Comparison of ENCODE assay signal across 14 mouse cellular contexts in the genomic region with DNA sequence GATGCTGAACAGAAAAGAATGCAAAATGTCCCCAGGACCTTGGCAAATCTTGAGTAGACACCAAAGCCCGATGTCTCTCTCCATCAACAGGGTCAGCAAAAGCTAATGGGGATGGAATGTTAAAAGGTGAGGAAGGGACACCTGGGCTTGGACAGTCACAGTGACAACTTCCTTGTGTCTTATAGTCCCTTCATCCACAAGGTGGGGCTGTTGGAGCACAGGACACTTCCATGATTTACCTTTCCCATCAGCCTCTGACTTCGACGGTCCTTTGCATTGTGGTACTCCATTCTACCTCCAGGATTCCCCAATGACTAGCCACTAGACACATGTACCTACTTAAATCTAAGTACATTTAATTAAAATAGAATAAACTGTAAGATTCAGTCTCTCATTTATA. TPM values are rescaled to one million over a fixed set of nuclear protein-coding genes. Genes with fewer than 3 reads are reported as not detected.
DNase-seq lines count a peak whose midpoint lies in the region; ATAC-seq and TF ChIP-seq lines count a peak whose summit lies in the region.
"Had no signal": no experiment of that assay in that cellular context is flagged by ENCODE, and none has a peak within 500 bp of the region (broad histone marks: within the 10 kb centered on the region; RNA-seq: fewer than 3 reads in every experiment).

No protein-coding gene starts in this region.

- H3K4me3 ChIP-seq in hindbrain, postnatal 0 days (ENCODE audit: low read length), result no peak overlapping the region
- no peak overlapping the region for H3K4me3 ChIP-seq in hindbrain, embryonic 13.5 days
- H3K4me3 ChIP-seq in testis, adult 2 months (ENCODE audit: control insufficient read depth, low read depth, low read length), result no peak overlapping the region
- H3K4me3 ChIP-seq in cortical plate, adult 2 months (ENCODE audit: insufficient read depth, low read length), result no peak overlapping the region
- H3K4me3 ChIP-seq: intestine, embryonic 15.5 days; lung, embryonic 15.5 days had no signal

- no peak overlapping the region for H3K4me2 ChIP-seq in hindbrain, postnatal 0 days (ENCODE audit: low read depth, low read length)
- H3K4me2 ChIP-seq in hindbrain, embryonic 13.5 days, result no peak overlapping the region
- H3K4me2 ChIP-seq: intestine, embryonic 15.5 days; lung, embryonic 15.5 days had no signal

- ATAC-seq in hindbrain, postnatal 0 days, result peak; percentile 29; the same call in 1 of the 2 replicates
- ATAC-seq in hindbrain, embryonic 13.5 days (ENCODE audit: low FRiP score), result no peak
- ATAC-seq: intestine, embryonic 15.5 days had no signal

- no peak for TF ChIP-seq POLR2A in testis, adult 2 months (IDR thresholded peaks at IDR 0.05; ENCODE audit: control insufficient read depth, low read depth, low read length)
- no peak for TF ChIP-seq POLR2A in cortical plate, adult 2 months (IDR thresholded peaks at IDR 0.05; ENCODE audit: extremely low read depth, insufficient read depth, low read length)

- no peaks in the 10 kb centered on the region for H3K4me1 ChIP-seq in hindbrain, postnatal 0 days (ENCODE audit: insufficient read depth, low read length)
- no peaks in the 10 kb centered on the region for H3K4me1 ChIP-seq in hindbrain, embryonic 13.5 days (replicated peaks)
- H3K4me1 ChIP-seq in testis, adult 2 months (ENCODE audit: control insufficient read depth, insufficient read depth, low read length), result no peaks in the 10 kb centered on the region
- no peaks in the 10 kb centered on the region for H3K4me1 ChIP-seq in cortical plate, adult 2 months (ENCODE audit: control insufficient read depth, insufficient read depth, low read length)
- H3K4me1 ChIP-seq: intestine, embryonic 15.5 days; lung, embryonic 15.5 days had no signal

- peak; percentile 35 for DNase-seq in hindbrain, postnatal 0 days (ENCODE audit: low spot score)
- DNase-seq in testis, postnatal 10 days (ENCODE audit: low spot score), result no peak
- DNase-seq in thymus, postnatal 25 days, result peak; percentile 26
- DNase-seq in layer of hippocampus, postnatal 14 days (ENCODE audit: low spot score in 2 of 2), result no peak
- DNase-seq in cerebellum, postnatal 36 days, result no peak
- DNase-seq: right cerebral cortex, postnatal 14 days had no signal

- WGBS in hindbrain, postnatal 0 days, result 56% methylated on average over 3 of the region's 3 CpGs
- 70% methylated on average over 3 of the region's 3 CpGs for WGBS in hindbrain, embryonic 13.5 days

- H3K9me3 ChIP-seq in hindbrain, postnatal 0 days (ENCODE audit: low read length), result no peaks in the 10 kb centered on the region
- no peaks in the 10 kb centered on the region for H3K9me3 ChIP-seq in hindbrain, embryonic 13.5 days
- H3K9me3 ChIP-seq: G1E; intestine, embryonic 15.5 days; lung, embryonic 15.5 days had no signal

- H3K27ac ChIP-seq in hindbrain, postnatal 0 days, result no peak overlapping the region
- H3K27ac ChIP-seq in hindbrain, embryonic 13.5 days, result no peak overlapping the region
- no peak overlapping the region for H3K27ac ChIP-seq in testis, adult 2 months (ENCODE audit: control insufficient read depth, insufficient read depth, low read depth, low read length)
- H3K27ac ChIP-seq in cortical plate, adult 2 months (ENCODE audit: insufficient read depth, low read length), result no peak overlapping the region
- H3K27ac ChIP-seq: intestine, embryonic 15.5 days; lung, embryonic 15.5 days had no signal

- H3K27me3 ChIP-seq in hindbrain, postnatal 0 days (ENCODE audit: insufficient read depth, low read length), result no peaks in the 10 kb centered on the region
- no peaks in the 10 kb centered on the region for H3K27me3 ChIP-seq in hindbrain, embryonic 13.5 days
- no peaks in the 10 kb centered on the region for H3K27me3 ChIP-seq in testis, adult 2 months (ENCODE audit: control insufficient read depth, insufficient read depth, low read length)
- H3K27me3 ChIP-seq: intestine, embryonic 15.5 days; lung, embryonic 15.5 days had no signal

- TF ChIP-seq CTCF in hindbrain, postnatal 0 days (IDR thresholded peaks at IDR 0.05; ENCODE audit: low read depth), result peak; percentile 60
- TF ChIP-seq CTCF in testis, adult 2 months (IDR thresholded peaks at IDR 0.05; ENCODE audit: control insufficient read depth, insufficient read depth, insufficient replicate concordance, low read depth, low read length), result peak; percentile 10; the same call in 1 of the 2 replicates
- peak; percentile 34; the same call in 1 of the 2 replicates for TF ChIP-seq CTCF in cortical plate, adult 2 months (IDR thresholded peaks at IDR 0.05; ENCODE audit: extremely low read depth, insufficient read depth, low read length)

- H3K9ac ChIP-seq in hindbrain, postnatal 0 days (replicated peaks; ENCODE audit: low read length), result no peak overlapping the region
- no peak overlapping the region for H3K9ac ChIP-seq in hindbrain, embryonic 13.5 days
- H3K9ac ChIP-seq: intestine, embryonic 15.5 days; lung, embryonic 15.5 days had no signal

- H3K36me3 ChIP-seq in hindbrain, postnatal 0 days (ENCODE audit: insufficient read depth, low read length), result peaks cover 30% of the 10 kb centered on the region
- peaks cover 55% of the 10 kb centered on the region for H3K36me3 ChIP-seq in hindbrain, embryonic 13.5 days
- H3K36me3 ChIP-seq in testis, adult 2 months (ENCODE audit: control insufficient read depth, insufficient read depth, low read length), result peaks cover 3% of the 10 kb centered on the region
- H3K36me3 ChIP-seq: intestine, embryonic 15.5 days had no signal

RNA-seq across cellular contexts. Expression of gene Them5, which starts 13.2 kb away (rescaled TPM):
- total RNA-seq in hindbrain, postnatal 0 days (2014; rRNA removed), result not detected in 2 replicates
- polyA plus RNA-seq in hindbrain, postnatal 0 days (2015; fragmentation: Nextera tagmentation; extraction: Ambion mirVana), result 0.11 TPM in 1 of 2 replicates, not detected in the other
- polyA plus RNA-seq in hindbrain, embryonic 13.5 days (2015; fragmentation: Nextera tagmentation; extraction: Ambion mirVana), result 0.13 TPM in 1 of 2 replicates, not detected in the other
- polyA plus RNA-seq in testis, adult 2 months (2012; rRNA removed), result 0.11 TPM in 1 of 2 replicates, not detected in the other
- not detected in 2 replicates for polyA plus RNA-seq in cortical plate, adult 2 months (2012; rRNA removed)
- not detected for total RNA-seq in layer of hippocampus, postnatal 14 days (2021)
- total RNA-seq: left cerebral cortex, adult 18-20 months had no signal
- polyA plus RNA-seq: G1E; intestine, embryonic 15.5 days had no signal

RNA-seq across cellular contexts. Expression of gene Them4, which starts 18.8 kb away (rescaled TPM):
- 14.6 and 16.4 TPM in 2 replicates for total RNA-seq in hindbrain, postnatal 0 days (2014; rRNA removed)
- 66.7 and 66.9 TPM in 2 replicates for polyA plus RNA-seq in hindbrain, postnatal 0 days (2015; fragmentation: Nextera tagmentation; extraction: Ambion mirVana)
- 41.0 and 41.5 TPM in 2 replicates for polyA plus RNA-seq in hindbrain, embryonic 13.5 days (2015; fragmentation: Nextera tagmentation; extraction: Ambion mirVana)
- 7.3 and 9.0 TPM in 2 replicates for polyA plus RNA-seq in testis, adult 2 months (2012; rRNA removed)
- polyA plus RNA-seq in cortical plate, adult 2 months (2012; rRNA removed), result 19.3 and 22.3 TPM in 2 replicates
- total RNA-seq in layer of hippocampus, postnatal 14 days (2021), result 10 to 100 TPM; 25.0 to 30.5 TPM

RNA-seq across cellular contexts. Expression of gene C2cd4d, which starts 33.6 kb away (rescaled TPM):
- total RNA-seq in hindbrain, postnatal 0 days (2014; rRNA removed), result 1.8 and 2.6 TPM in 2 replicates
- 1.3 and 2.2 TPM in 2 replicates for polyA plus RNA-seq in hindbrain, postnatal 0 days (2015; fragmentation: Nextera tagmentation; extraction: Ambion mirVana)
- polyA plus RNA-seq in hindbrain, embryonic 13.5 days (2015; fragmentation: Nextera tagmentation; extraction: Ambion mirVana), result 1.7 and 1.8 TPM in 2 replicates
- 0.23 and 0.41 TPM in 2 replicates for polyA plus RNA-seq in testis, adult 2 months (2012; rRNA removed)
- polyA plus RNA-seq in cortical plate, adult 2 months (2012; rRNA removed), result 0.61 and 0.70 TPM in 2 replicates
- under 1 TPM; 0.48 TPM for total RNA-seq in layer of hippocampus, postnatal 14 days (2021)
- polyA plus RNA-seq: G1E had no signal

RNA-seq across cellular contexts. Expression of gene Rorc, which starts 43.9 kb away (rescaled TPM):
- 1.5 TPM in 2 replicates for total RNA-seq in hindbrain, postnatal 0 days (2014; rRNA removed)
- polyA plus RNA-seq in hindbrain, postnatal 0 days (2015; fragmentation: Nextera tagmentation; extraction: Ambion mirVana), result 0.45 and 0.79 TPM in 2 replicates
- 0.42 and 0.50 TPM in 2 replicates for polyA plus RNA-seq in hindbrain, embryonic 13.5 days (2015; fragmentation: Nextera tagmentation; extraction: Ambion mirVana)
- polyA plus RNA-seq in testis, adult 2 months (2012; rRNA removed), result 1.3 and 1.5 TPM in 2 replicates
- polyA plus RNA-seq in cortical plate, adult 2 months (2012; rRNA removed), result 1.9 and 2.0 TPM in 2 replicates
- under 1 TPM; 0.29 to 0.88 TPM for total RNA-seq in layer of hippocampus, postnatal 14 days (2021)
- total RNA-seq: G1E had no signal
- polyA plus RNA-seq: G1E; neural tube, embryonic 11.5 days had no signal

Comparison
In these comparisons a context has a peak if more than half of its experiments do, and no peak if none do; other contexts are left out.
1. DNase-seq: peak in hindbrain, postnatal 0 days (single experiment) and thymus, postnatal 25 days (single experiment); none in testis, postnatal 10 days (single experiment), layer of hippocampus, postnatal 14 days (0 of 2) and cerebellum, postnatal 36 days (0 of 2).
2. CTCF ChIP-seq: peak in every context shown above with its lines; median percentile 60 in hindbrain, postnatal 0 days; 34 in cortical plate, adult 2 months; 10 in testis, adult 2 months.